Mouse (Mus musculus): ENCODE measurements at regions not wholly inside any gene's neighbourhood (a gene's known extent, or its start where the extent isn't known, plus 50 kb on each side); places are given as distances from the start of the nearest gene placed in this dataset.
"Not testable (repeated sequence)": the region's sequence is repeated elsewhere in the genome, so short reads cannot be mapped to it uniquely, and the experiment has no call there.

GRCm38 (mm10) chr3:134330943-134331342 is 94.7 kb downstream of the Cxxc4 start:
- no peak for DNase-seq

DNA sequence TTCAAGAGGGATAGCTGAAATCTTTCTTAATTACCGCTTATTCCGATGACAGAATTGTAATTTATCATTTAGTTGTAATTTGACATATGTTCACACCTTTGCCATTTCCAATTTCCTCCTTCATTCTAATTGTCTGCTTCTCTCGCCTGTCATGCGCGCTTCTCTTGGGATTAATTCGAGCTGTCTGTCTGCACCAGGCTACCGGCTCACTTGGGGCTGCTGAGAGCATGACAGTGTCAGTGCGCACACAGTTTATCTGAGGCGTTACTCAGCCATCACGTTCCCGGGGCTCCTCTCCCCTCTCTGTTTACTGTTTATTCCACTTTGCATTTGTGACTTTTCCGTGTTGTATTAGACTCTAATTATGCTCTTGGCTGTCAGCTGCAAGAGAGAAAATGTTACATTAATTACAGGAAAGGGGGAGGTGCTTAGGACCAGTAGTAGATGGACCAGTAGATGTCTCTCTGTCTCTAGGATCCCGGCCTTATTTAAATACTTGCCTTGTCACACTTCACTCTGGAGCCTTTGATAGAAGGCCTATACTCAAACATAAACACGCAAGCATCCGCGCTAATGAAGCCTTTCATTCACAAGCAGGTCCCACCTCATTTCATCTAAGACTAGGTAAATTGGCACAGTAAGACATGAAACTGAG is 95.3 kb downstream of the Cxxc4 start:
- peak; percentile 17 for DNase-seq

GRCm38 (mm10) chr3:134339093-134339695 is 102.9 kb downstream of the Cxxc4 start:
- DNase-seq = not testable (repeated sequence)

GRCm38 (mm10) chr3:134365948-134366347 is 129.7 kb downstream of the Cxxc4 start:
- DNase-seq = no peak

DNA sequence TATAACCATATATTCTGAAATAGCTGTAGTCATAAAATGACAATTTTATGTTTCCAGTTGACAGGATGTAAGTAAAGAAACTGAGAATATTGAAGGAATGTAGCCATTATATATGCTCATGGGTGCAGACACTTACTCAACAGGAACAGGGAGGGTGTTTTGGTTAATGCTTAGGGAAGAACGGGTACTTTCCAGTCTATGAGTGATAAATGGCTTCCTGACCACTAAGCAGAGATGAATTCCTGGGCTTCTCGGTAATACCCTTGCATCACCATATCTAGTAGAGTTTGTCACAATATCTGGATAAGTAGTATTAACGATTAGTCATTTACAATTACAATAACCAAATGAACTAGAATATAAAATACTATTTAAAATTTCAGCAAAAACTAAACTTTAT is 130.5 kb downstream of the Cxxc4 start:
- DNase-seq = no peak

- DNase-seq = no peak
Measured at GRCm38 (mm10) chr3:134368591-134368990, 132.3 kb downstream of the Cxxc4 start.

GRCm38 (mm10) chr3:134369126-134369525 is 132.8 kb downstream of the Cxxc4 start:
- DNase-seq = no peak

DNA sequence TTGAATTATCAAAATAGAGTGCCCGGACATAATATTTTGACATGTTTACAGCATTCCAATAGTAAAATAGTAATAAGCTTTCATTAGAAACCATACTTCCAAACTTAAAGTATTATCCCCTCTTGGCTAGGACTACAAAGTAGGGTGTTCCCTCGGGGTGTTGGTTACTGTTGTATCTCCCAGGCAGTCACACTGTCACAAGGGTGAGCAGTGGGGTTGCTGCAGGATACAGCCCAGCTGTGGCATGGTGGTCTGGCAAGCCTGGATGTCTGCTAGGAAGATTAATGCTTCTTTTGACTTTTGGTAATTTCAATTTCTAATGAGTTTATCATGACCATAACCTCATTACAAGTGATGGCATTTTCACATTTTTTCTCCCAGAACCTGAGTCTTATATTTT is 143.3 kb downstream of the Cxxc4 start:
- DNase-seq = no peak

GRCm38 (mm10) chr3:134390472-134391336 is 154.4 kb downstream of the Cxxc4 start:
- no peak for DNase-seq

GRCm38 (mm10) chr3:134400395-134401090 is 164.3 kb downstream of the Cxxc4 start:
- no peak for DNase-seq

GRCm38 (mm10) chr3:134415606-134416328 is 179.5 kb downstream of the Cxxc4 start:
- no peak for DNase-seq

GRCm38 (mm10) chr3:134427633-134428032 is 191.3 kb downstream of the Cxxc4 start:
- no peak for DNase-seq

- no peak for DNase-seq
Measured at GRCm38 (mm10) chr3:134466611-134467010, 230.3 kb downstream of the Cxxc4 start.

DNA sequence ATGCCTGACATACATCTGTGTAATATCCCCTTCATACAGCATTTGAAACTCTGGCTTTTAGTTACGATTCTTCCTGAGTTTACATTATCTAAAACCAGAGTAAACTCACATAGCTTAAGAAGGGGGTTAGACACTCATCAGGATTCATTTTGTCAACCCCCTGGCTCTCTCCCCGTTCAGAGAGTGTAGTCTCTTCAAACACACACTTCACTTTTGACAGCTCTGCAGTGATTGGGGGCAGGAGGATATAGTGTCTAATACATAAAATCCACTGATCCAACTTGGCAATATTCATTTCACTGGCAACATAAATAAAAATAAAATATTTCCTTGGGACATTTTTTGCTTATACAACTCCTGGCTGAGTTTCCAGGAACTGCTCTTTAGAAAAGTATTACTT is 251.0 kb downstream of the Cxxc4 start:
- no peak for DNase-seq

GRCm38 (mm10) chr3:134489966-134490543 is 253.8 kb downstream of the Cxxc4 start:
- no peak for DNase-seq

GRCm38 (mm10) chr3:134509702-134510101 is 273.4 kb downstream of the Cxxc4 start:
- DNase-seq = no peak

DNA sequence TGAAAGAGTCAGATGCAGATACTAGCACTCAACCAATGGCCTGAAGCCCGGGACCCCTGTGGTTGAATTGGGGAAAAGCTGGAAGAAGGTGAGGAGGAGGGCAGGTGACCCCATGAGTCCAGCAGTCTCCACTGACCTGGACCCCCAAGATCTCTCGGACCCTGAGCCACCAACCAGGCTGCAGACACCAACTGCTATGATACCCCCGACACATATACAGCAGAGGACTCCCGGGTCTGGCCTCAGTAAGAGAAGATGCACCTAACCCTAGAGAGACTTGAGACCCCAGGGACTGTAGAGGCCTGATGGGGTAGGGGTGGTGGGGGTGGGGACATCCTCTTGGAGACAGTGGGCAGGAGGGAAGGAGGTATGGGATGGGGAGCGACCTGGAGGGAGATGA is 289.5 kb downstream of the Cxxc4 start:
- DNase-seq = no peak

- DNase-seq = no peak
Measured at GRCm38 (mm10) chr3:134560144-134560543, 268.7 kb upstream of the Tacr3 start.

GRCm38 (mm10) chr3:134578759-134579158 is 250.0 kb upstream of the Tacr3 start:
- no peak for DNase-seq

DNA sequence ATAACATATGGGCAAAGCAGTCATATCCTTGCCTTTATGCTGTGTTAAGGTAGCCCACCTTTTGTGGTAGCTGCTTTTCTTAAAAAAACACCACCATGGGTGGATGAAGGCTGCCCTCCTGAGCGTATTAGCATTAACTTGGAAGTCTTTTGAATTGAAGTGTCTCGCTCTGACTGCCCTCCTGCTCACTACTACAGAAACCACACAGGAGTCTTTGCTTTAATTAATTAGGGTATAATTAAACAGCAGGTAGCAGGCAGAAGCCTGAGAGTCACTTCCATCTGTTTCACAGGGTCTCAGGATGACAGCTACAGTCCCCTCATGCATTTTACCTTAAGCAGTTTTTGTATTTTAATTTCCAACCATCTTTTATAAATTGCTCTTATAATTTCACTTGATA is 240.2 kb upstream of the Tacr3 start:
- DNase-seq = no peak

GRCm38 (mm10) chr3:134602919-134603318 is 225.9 kb upstream of the Tacr3 start:
- DNase-seq = peak; percentile 22

- DNase-seq = no peak
Measured at GRCm38 (mm10) chr3:134605356-134605771, 223.4 kb upstream of the Tacr3 start.
